Mouse (Mus musculus) lung, postnatal 0 days (tissue): ENCODE data around the gene Vsir.

Experiments
- CTCF ChIP-seq: IDR thresholded peaks from 2 replicates; pipeline ENCODE4 v1.5.1; 2016; ENCODE audit warnings: antibody characterized with exemption, mild to moderate bottlenecking
- EP300 ChIP-seq: IDR thresholded peaks from 2 replicates; pipeline ENCODE4 v1.6.1; 2016; ENCODE audit warnings: antibody characterized with exemption, mild to moderate bottlenecking, control low read depth

DNA sequence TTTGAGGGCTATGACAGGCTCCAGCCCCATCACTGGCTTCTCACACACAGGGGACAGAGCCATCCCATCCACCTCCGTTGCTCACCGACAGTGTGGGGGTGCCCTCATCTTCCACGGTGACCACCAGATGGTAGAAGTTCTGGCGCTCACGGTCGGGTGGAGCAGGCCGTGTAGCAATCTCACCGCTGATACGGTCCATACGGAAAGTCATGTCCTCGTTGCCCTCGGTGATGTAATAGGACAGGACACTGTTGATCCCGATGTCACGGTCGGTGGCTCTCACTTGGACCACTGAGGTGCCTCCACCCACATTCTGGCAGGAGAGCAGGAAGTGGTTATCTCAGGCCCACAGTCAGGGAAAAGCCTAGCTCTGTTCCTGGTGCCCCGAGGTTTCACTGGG lies 30.1 kb downstream of the Vsir start:
- TF ChIP-seq CTCF = no peak
- TF ChIP-seq EP300 = no peak
